Mouse (Mus musculus) gastrocnemius, adult 18-20 months (tissue): ENCODE measurements around the gene Phldb2. TPM values are rescaled to one million over a fixed set of nuclear protein-coding genes. Genes with fewer than 3 reads are reported as not detected.
A peak's percentile ranks its signal among the peaks of the same experiment; 100 is the strongest.

ENCODE experiments used
- DNase-seq: peaks from one replicate; pipeline ENCODE4 v3.0.0; 2021; ENCODE audit warnings: low spot score
- total RNA-seq, 2 experiments: library from RNA; stranded (reverse); gene quantifications; 2 replicates each; pipeline ENCODE4 v1.2.3; 2021

The Phldb2 gene
- total RNA-seq, 2 experiments from 2014 or later, result 4.8 to 9.2 TPM

DNA sequence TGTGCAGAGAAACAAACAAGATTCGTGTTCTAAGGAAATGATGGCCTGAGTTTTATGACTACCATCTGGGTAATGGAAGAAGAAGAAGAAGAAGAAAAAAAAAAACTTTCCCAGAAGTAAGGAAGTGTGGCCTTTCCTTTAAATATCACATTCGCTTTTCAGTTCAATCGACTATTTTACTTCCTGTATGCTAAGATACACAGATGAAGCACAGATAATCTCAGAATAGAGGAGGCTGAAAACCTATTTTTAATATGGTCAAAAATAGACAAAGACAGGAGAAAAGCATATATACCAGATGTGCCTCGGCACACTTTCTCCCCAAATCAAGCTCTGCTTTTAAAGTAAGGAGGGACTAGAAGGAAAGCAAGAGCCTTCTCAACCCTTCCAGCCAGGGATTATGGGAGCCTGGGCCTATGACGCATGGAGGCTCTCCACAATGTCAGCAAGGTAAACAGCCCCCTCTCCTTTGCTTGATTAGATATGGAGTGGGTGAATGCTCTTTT, 158.2 kb downstream of the Phldb2 start:
- DNase-seq, result no peak

DNA sequence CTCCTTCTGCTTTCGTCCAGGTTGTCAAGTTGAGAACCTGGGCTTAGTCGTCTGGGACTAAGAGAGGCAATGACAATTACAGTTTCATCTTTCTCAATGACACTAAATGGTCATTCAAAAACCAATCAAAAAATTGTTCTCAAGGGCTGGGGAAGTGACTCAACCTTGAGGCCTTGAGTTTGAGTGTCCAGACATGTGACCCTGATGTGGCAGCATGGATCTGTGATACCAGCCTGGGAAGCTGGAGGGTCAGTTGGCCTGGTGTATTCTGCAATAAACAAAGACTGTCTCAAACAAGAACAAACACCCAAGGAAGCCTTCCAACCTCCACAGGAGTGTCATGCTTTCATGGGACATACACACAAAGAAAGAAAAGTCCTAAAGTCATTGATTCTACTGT, 160.6 kb downstream of the Phldb2 start:
- no peak for DNase-seq

DNA sequence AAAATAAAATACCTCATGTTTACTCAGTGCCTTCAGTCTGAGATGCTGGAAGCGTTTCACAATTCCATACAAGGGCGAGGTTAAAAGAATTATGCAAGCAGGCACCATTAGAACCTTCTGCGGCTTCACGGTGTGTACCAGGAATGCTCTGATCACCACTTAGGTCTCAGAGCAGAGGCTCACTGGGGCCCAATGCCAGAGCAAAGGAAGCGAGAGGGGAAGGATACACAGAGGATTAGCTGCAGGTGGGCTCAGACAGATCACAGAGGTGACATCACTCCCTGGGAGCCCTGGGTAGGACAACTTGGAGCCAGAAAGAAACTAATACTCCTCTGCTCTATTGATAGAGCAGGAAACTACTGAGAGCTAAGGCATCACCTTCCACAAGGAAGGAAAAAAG, 162.1 kb downstream of the Phldb2 start:
- DNase-seq, result no peak

DNA sequence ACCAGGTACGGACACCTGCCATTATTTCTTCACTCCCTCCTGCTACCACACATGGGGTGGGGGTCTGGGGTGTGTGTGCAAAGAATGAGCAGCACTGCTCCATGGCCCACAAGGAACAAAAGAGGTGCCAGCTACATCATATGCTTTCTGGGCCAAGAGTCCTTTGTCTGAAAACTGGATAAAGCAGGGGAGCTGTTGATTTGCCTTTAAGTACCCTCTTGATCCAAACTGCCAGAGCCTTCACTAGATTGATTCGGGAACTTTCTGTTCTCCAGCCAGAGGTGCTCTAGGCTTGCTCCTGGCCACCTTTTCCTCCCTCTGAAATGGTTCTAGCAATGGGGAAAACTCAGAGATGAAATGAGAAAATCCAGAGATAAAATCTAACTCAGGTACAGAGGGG, 164.1 kb downstream of the Phldb2 start:
- DNase-seq, result no peak

DNA sequence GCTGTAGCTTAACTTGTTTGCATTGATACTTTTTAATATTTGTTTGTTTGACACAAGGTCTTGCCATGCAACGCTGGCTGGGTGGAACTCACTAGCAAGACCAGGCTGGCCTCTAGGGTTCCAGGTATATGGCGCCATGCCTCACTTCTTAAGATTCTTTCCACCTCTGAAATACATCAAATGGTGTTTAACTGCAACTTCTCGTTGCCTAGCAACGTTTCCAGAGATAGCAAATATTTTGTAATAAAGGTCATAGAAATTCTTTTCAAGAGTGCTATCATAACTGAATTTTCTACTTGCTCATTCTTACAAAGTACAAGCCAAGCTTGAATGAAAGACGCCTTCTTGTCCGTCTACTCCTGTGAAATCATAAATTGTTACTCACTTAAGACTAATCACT, 165.7 kb downstream of the Phldb2 start:
- no peak for DNase-seq

DNA sequence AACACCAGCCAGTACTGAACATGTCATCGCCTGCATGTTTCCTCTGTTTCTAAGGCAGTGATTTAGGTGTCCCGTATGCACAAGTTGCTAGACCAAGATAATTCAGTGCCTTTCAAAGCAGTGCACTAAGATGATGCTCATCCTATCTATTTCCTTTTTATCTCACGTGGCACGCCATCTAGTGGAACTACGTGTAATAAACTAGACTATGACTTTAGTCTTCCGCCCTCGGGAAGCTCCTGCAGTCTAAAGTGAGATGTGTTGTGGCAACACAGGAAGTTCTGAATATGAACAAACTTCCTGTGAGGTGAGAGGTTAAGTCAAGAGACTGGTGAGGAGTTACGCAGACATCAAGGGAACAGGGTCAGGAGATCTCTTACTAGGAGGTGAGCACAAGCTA, 166.8 kb downstream of the Phldb2 start:
- DNase-seq, result no peak

DNA sequence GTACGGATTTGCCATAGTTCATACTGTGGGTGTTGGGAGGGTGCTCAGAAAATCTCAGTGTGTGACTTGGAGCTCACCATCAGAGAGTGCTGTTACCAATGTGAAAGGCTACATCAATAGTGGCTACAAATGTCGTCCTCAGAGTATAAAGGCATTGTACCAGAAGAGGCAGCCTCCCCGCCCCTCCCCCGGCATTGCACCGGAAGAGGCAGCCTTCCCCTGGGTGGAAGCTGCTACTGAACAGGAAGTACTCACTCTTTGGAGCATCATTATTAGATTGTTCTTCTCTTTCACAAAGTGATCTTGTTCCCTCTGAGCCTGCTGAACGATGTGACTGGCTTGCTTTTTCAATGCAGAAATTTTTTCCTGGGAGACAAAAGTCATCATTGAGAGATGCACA, 173.4 kb downstream of the Phldb2 start:
- no peak for DNase-seq

DNA sequence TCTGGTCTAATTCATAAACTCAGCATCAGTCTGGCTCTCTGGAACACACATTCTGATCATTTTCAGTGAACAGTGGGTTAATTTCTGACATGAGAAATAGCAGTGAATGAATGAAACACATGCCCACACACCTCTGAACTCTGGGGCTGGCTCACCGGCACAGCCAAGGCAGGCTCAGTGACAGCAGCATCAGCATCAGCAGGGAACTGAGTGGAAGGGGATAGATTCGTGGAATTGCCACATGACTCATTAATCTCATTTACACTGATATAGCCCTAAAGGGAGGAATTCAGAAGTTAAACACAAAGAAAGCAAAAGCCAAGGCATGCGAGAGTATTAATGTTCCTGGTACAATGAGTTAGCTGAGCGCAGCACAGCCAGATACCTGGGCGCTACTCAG, 178.6 kb downstream of the Phldb2 start:
- DNase-seq, result no peak

DNA sequence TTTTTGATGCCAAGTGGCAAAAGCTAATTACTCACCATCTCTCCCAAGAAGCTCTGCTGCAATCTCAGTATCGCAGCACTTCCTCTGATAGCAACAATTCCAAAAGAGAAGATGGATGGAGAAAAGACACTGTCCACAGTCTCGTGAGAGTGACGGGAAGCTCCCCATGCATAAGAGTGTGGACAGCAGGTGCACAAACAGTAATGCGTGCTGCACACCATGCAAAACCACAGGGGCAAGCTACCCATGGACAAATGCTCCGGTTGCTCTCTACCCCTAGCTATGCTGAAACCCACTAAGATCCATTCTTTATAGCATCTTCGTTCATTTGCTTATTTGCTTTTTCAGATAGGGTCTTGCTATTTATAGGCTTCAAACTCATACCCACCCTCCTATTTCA, 182.5 kb downstream of the Phldb2 start:
- DNase-seq, result no peak

DNA sequence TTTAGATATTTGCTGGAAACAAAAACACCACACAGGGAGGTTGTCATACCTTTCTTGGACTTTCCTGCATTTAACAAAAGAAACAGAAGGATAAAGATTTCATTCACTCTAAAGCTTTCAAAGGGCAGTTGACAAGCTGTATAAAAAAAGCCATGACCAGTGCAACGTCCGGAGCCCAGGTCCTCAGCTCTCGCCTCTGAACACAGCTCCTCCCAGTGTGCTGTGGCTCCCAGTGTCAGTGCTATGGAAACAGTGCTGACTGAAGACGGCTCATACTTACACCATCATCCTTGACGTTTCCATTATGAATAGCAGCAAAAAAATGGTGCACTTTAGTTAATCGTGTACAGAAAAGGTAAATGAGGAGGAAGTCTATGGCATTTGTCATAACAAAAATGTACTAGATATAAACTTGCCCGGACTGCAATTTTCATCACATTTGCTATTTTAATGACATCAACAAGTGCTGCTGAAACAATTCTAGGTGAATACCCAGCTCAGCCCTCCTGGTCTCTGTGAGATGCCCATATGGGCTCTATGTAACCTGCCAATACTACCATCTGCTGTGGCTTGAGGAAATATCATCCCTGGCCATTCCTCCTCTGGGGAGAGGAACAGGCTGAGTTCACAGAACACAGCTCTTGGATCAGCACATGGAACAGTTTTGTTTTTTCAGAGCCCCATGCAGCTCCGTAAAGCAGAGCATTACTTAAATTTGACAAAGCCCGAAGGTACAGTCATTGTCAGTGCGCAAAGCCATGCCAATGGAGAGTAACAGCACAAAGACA, 185.4 kb downstream of the Phldb2 start:
- no peak for DNase-seq

DNA sequence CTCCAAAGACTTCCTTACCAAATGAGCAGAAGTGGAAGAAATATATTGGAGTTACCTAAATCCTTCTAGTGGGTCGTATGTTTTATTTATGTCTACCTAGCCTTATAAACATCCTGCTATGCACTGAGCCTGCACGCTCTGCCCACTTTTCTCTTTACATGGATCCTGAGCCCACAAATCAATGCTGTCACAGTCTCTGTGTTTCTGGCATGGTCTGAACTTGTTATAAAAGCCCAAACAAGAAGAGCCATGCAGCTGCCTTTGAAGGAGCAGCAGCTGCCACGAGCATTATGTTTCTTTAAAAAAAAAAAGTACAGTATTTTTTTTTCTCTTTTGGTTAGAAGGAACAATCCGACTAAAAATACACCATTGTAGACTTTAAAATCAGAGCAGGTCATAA, 186.0 kb downstream of the Phldb2 start:
- DNase-seq, result no peak

DNA sequence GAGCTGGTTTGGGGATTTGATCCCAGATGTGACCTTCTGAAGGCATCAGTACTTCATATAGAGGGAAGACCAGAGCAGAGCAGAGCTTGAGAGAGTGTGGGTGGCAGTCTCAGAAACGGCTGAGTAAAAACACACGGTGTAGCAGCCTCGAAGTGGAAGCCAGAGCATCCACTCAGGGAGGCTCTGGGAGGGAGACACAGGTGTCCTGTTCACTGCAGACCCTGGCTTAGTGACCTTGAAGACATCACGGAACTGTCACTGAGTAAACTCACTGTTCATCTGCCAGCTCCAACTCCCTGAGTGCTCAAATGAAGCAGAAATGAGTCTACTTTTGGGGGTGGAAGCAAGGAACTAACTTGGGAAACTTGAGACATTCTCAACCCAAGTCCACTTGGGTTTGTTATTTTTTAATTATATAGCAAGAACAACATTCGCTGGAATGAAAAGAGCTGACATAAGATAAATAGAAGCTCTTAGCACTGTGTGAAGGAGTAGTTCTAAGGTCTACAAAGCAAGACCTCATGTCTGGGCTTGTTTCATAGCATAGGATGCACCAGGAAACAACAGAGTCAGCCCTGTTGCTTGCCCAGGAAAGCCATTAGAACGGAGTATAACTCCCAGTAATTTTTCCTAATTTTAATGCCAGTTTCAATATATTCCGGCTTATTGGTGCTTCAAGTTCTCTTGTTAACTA, 187.4 kb downstream of the Phldb2 start:
- DNase-seq, result no peak

DNA sequence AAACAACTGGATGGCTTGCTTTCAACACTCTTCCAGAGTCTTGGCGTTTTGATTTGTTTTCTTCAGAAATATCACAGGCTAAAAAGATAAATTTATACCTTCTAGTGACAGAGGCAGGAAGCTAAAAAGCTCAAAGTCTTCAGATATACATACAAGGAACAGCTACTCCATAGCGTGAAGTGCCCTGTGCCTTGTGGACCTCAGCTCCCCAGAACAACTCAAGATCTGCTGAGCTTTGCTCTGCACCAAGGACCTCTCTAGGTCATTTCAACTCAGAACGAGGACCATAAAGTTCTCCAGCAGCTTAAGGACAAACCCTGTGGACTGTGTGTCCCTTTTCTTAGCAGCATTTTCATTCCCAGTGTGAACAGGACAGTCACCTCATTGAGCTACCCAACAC, 188.3 kb downstream of the Phldb2 start:
- DNase-seq, result no peak

DNA sequence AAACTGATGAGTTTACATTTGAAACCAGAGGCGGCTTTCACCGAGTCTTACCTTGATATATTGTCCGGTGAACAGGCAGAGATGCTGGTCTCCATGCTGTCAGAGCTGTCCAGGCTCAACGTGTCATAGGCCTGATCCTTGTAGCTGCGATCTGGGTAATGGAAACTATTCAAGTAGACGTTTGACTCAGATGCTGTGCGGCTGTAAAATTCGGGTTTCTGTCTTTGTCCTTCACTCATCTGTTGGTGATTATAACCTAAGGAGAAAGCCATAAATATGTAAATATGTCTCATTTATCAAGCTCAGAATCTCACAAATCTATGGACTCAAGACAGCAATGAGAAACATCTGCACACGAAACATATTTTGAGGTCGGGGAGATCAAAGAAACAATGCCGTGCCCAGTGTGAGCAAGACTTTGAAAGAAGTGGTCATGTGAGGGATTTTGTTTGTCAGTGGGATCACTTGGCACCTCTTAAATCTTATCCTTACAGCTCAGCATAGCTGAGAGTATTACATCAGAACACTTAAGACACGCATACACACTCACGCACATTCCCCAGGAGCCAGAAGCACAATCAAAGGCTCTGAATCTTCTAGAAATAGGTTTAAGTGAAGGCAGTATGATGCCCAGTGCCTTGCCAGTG, 190.4 kb downstream of the Phldb2 start:
- no peak for DNase-seq

DNA sequence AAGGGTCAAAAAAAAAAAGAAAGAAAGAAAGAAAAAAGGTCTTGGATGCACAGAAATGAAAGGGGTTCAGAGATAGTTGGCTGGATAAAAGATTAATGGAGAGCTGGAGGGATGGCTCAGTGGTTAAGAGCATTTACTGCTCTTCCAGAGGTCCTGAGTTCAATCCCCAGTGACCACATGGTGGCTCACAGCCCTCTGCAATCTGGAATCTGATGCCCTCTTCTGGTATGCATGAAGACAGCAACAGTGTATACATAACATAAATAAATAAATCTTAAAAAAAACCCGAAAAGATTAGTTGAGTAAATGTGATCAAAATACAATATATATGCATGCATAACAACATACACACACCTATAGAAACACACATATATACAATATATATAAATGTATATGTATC, 192.0 kb downstream of the Phldb2 start:
- no peak for DNase-seq

DNA sequence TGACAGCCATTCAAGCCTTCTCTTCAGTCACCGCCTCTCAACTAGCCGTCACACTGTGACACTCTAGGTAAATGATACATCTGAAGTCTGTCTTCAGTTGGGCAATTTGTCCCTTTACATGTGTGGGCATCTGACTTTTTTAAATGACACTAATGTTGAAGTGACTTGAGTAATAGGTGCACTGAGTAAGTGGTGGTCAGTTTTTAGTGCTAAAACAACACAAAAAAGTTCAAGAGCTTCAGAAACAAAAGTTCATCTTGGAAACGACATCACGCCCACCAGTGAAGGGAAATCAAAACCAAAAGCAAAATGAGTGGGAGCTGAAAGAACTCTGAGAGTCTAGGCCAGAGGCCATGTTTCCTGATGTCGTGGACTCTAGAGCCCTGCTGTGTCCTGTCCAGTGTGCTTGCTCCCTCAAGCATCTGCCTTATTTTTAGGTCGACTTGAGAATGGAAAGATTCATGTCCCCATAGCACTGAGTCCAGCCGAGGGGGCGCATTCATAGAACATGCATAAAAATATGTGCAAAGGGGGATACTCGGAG, 194.6 kb downstream of the Phldb2 start:
- no peak for DNase-seq

DNA sequence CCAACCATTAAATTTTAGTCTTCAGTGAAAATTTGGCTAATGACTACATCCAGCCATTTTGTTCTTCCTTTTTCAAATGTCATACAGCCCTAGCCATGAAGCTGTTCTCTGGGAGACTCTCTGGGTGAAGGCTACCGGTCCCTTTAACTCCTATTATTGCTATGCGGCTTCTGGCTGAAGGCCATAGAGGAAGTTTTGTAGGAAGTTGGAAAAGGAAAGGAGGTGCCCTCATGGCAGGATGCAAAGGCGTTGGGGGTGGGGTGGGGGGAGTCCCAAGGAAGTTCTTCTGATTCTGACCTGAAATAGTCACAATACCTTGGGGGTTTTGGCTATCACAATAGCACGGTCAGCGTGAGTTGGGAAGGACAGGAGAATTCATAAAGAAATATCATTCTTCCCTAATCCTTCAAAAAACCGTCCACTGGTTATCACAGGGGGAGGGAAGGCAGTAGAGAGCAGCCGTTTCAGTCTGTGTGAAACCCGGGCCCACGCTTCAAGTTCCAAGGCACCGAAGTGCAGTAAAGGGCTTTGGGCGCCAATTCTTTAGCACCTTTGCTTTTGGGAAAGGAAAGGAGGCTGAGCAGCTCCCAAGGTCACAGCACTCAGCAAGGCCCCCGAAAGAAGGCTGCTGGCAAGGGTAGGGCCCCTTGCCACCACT, 195.8 kb downstream of the Phldb2 start:
- peak; percentile 39 for DNase-seq

DNA sequence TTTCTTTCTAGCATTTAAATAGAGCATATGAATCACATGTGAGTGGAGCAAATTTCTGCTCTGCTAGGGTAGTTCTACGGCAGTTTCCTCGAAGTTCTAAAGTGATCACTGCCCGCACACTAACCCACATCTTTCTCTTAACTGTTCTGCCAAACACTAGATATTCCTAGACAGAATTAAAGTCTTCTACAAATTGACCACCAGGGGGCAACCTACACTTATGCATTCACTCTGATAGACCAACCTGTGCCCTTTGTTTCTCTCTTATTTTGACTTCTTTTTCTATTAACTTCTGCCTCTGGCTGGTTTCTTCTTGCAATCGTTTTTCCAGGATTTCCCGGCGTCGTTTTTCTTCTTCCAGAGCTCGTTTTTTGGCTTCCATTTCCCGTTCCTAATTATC, 196.5 kb downstream of the Phldb2 start:
- peak; percentile 69 for DNase-seq

DNA sequence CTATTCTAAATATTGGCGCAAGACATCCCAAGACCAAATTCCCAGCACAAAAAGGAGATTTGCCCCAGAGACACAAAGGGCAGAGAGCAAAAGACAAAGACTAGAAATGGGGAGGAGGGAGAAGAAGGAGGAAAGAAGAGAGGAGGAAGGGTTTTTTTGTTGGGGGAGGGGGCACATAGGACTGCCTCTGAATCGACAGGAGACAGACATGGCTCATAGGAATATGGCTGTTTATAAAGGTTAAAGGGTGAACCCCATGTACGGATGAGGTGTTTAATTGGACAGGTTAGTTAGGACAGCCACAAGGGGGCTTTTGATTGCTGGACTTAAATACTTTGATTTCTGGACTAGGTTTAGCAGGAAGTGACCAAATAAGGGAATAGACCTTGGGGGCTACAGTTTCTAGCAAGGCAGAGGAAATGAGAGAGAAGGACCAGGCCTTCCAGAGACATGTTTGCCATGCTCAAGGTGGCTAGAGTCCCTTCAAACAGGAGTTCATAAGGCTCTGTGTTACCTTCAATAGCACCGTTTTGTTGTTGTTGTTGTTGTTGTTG, 209.7 kb downstream of the Phldb2 start:
- no peak for DNase-seq

DNA sequence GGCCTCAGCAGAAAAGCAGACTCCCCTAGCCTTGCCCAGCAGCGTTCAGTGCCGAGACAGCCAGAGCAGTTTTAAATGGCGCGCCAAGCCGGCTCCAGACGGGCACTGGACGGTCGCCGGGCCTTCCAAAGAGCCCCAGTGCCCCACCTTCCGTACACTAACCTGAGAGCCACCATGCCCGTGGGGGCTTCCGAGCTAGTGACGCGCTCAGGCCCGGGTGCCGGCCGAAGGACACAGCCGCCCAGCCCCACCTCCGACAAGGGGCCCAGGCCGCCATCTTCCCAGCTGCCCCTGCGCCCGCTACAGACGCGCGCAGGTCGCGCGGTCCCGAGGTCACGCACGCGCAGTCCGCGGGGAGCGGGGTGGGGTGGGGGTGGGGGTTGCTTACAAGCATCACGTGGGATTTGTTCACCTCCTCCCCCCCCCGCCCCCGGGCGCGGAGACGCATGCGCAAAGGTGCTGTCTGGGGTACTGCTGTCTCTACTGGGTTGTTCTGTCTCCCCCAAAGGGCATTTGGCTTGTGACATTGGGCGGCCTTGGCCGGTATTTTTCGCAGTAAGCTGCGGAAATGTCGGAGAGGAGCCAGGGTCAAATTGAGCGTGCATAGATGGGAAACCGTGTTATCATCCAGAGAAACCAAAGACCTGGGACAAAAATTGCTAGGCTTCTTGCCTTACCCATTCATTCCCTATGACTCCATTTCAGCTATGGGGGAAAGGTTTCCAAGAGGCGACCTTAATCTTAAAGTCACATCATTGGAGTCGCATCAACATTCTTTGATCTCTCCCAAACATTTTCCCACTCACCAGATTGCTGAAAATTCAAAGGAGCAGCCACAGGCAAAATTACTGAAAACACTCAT, 210.6 kb downstream of the Phldb2 start, which contains the start of gene Abhd10:
TSS of gene Abhd10 (minus strand) at position 341 of the 862 bp plus-strand sequence.
- peak; percentile 93 for DNase-seq
